Mouse (Mus musculus) lung, adult 2 months (tissue): ENCODE measurements around the gene Sptbn2. TPM values are rescaled to one million over a fixed set of nuclear protein-coding genes. Genes with fewer than 3 reads are reported as not detected.
"Not testable (repeated sequence)": the region's sequence is repeated elsewhere in the genome, so short reads cannot be mapped to it uniquely, and the experiment has no call there.

ENCODE experiments used
- DNase-seq: peaks from one replicate; pipeline ENCODE4 v3.0.0; 2022
- H3K4me1 ChIP-seq: fragments of 200-500 bp; 2 replicates; pipeline ENCODE4 v1.6.1; 2011; ENCODE audit warnings: low read length; ENCODE audit not compliant: control insufficient read depth, insufficient read depth
- H3K4me3 ChIP-seq: fragments of 200-500 bp; replicated peaks from 2 replicates; pipeline ENCODE3; 2011; ENCODE audit warnings: low read depth, mild to moderate bottlenecking, control low read depth, low read length; ENCODE audit errors: extremely low read depth
- CTCF ChIP-seq: fragments of 200-500 bp; IDR thresholded peaks from 2 replicates; pipeline ENCODE4 v1.5.1; 2011; ENCODE audit warnings: mild to moderate bottlenecking, low read length, control low read depth; ENCODE audit not compliant: insufficient read depth
- POLR2A ChIP-seq: fragments of 200-500 bp; IDR thresholded peaks from 2 replicates; pipeline ENCODE4 v1.6.1; 2011; ENCODE audit warnings: low read depth, mild to moderate bottlenecking, control low read depth, low read length, borderline replicate concordance; ENCODE audit errors: extremely low read depth
- WGBS: fragments of 180-500 bp; shearing (Covaris S2); methylation state at CpG from one replicate; pipeline ENCODE4 v1.1.7; 2018; 5-methylcytosine and 5-hydroxymethylcytosine counted together
- polyA plus RNA-seq: library from polyadenylated mRNA; depleted of rRNA; stranded (reverse); fragments of >200 nt; gene quantifications from 2 replicates; pipeline ENCODE4 v1.2.3, GENCODE M21; 2012

Sptbn2 gene
- polyA plus RNA-seq, 1 experiment, result 4.4 TPM

GRCm38 (mm10) chr19:4756193-4756911, 45.4 kb downstream of the Sptbn2 start, which contains the start of gene Rbm4b:
Gene Rbm4b, plus strand, starts transcription at chr19:4756497.
- TF ChIP-seq CTCF (no peak), POLR2A (peak; percentile 65; the same call in 1 of the 2 replicates)
- no peaks in the 10 kb centered on the region; the same call in 1 of the 2 replicates for H3K4me1 ChIP-seq
- DNase-seq, result peak; percentile 95
- H3K4me3 ChIP-seq, result peak within 1 kb of the TSS; percentile 87
- under 1% methylated on average over 65 of the region's 65 CpGs for WGBS

DNA sequence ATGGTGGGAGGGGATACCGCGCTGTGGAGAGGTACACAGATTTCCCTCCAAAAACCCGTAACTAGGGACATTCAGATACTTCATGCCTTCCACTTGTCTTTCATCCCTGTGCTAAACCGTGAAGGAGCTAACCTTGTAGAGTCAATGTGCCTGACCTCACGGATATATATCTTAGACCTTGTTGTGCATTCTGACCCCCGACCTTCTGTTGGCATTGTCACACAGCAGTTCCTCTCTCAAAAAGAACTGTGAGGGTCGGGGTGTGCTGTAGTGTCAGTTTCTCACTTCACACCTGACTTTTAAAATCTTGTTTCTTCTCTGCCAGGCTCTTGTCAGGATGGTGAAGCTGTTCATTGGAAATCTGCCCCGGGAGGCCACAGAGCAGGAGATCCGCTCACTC, 46.0 kb downstream of the Sptbn2 start:
- Histone ChIP-seq H3K4me1 (no peaks in the 10 kb centered on the region; the same call in 1 of the 2 replicates), H3K4me3 (peak overlapping the region; percentile 87)
- WGBS, result 5% methylated on average over 9 of the region's 9 CpGs
- DNase-seq, result no peak
- TF ChIP-seq CTCF (no peak), POLR2A (no peak)

- DNase-seq, H3K4me1 ChIP-seq, H3K4me3 ChIP-seq: not testable (repeated sequence)
- WGBS, result 82% methylated on average over 8 of the region's 8 CpGs
These were observed 49.6 kb downstream of the Sptbn2 start for GRCm38 (mm10) chr19:4760544-4760943.

DNA sequence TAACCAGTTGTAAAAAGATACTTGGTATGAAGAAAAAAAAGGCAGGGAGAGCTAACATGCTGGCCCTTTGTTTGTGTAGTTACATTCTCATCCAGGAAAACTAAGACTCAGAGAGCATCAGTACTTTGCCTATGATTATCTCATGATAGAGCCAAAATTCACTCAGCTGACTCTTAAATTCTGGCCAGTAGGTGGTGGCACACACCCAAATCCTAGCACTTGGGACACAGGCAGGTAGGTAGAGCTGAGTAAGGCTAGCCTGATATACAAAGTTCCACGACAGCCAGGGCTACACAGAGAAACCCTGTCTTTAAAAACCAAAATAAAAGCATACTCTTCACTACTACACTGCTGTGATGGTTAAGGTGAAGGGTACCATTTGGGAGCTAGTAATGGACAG, 51.9 kb downstream of the Sptbn2 start:
- Histone ChIP-seq H3K4me1 (no peaks in the 10 kb centered on the region), H3K4me3 (no peak overlapping the region)
- no peak for DNase-seq
- WGBS, result 51% methylated on average over 1 of the region's 1 CpGs
- TF ChIP-seq POLR2A (no peak), CTCF (peak; percentile 15; the same call in 1 of the 2 replicates)

- DNase-seq, result peak; percentile 1
- no peak overlapping the region for H3K4me3 ChIP-seq
- H3K4me1 ChIP-seq, result no peaks in the 10 kb centered on the region
- WGBS, result 75% methylated on average over 12 of the region's 12 CpGs
- no peak for TF ChIP-seq POLR2A
- TF ChIP-seq CTCF, result no peak
These were observed 56.7 kb downstream of the Sptbn2 start for GRCm38 (mm10) chr19:4767507-4768148.

GRCm38 (mm10) chr19:4772785-4773184, 61.8 kb downstream of the Sptbn2 start:
- Histone ChIP-seq H3K4me3 (no peak overlapping the region), H3K4me1 (0 out of 2 replicates have a peak, but pooled peaks cover 2% of the 10 kb centered on the region)
- 41% methylated on average over 3 of the region's 3 CpGs for WGBS
- no peak for TF ChIP-seq CTCF
- no peak for TF ChIP-seq POLR2A
- no peak for DNase-seq

GRCm38 (mm10) chr19:4782891-4783290, 71.9 kb downstream of the Sptbn2 start:
- no peak for DNase-seq
- no peaks in the 10 kb centered on the region; the same call in 1 of the 2 replicates for H3K4me1 ChIP-seq
- no peak overlapping the region for H3K4me3 ChIP-seq
- no peak for TF ChIP-seq CTCF
- TF ChIP-seq POLR2A, result no peak
- WGBS, result 64% methylated on average over 2 of the region's 2 CpGs

DNA sequence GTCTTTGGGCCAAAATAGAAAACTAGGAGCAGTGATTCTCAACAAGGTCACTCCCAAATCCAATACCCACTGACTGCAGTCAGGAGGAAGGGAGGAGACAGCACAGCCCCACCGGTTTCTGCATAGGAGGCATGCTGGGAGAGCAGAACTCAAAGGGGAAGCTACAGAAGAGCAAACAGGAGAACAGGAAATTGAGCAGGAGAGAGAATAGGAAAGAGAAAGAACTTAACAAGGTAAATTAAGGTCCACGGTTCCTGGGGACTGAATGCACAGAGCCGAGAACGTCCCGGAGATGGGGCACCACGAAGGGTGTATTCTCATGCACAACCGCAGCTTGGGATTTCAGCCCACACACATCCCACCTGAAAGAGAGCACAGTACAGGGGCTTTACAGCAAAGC, 74.2 kb downstream of the Sptbn2 start:
- no peak overlapping the region for H3K4me3 ChIP-seq
- 73% methylated on average over 7 of the region's 7 CpGs for WGBS
- TF ChIP-seq POLR2A, result no peak
- TF ChIP-seq CTCF, result no peak
- DNase-seq, result no peak
- no peaks in the 10 kb centered on the region; the same call in none of the 2 replicates for H3K4me1 ChIP-seq

DNA sequence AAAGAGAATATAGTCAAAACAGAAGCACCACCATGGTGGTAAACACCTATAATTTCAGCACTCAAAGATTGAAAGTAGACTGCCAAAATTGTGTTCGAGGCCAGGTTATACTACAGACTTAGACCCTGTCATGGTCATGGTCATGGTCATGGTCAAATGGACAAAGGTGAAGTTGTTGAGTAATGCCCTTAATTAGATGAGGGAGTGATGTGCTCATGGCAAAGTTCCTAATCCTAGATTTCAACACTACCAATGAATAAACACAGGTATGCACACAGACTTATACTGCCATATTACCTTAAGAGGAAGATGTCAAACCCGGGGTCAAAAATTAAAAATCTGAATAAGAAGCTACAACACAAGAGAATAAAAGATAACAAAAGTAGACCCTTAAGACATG, 75.3 kb downstream of the Sptbn2 start:
- WGBS, result 89% methylated on average over 2 of the region's 2 CpGs
- no peak for TF ChIP-seq POLR2A
- no peak for TF ChIP-seq CTCF
- Histone ChIP-seq H3K4me1 (no peaks in the 10 kb centered on the region; the same call in none of the 2 replicates), H3K4me3 (no peak overlapping the region)
- DNase-seq, result no peak

- Histone ChIP-seq H3K4me1 (peaks cover 2% of the 10 kb centered on the region), H3K4me3 (peak overlapping the region; percentile 97)
- under 1% methylated on average over 16 of the region's 16 CpGs for WGBS
- DNase-seq, result no peak
- no peak for TF ChIP-seq CTCF
- no peak for TF ChIP-seq POLR2A
These were observed 82.4 kb downstream of the Sptbn2 start for GRCm38 (mm10) chr19:4793281-4793830.
